Mouse (Mus musculus) stomach, embryonic 16.5 days (tissue): ENCODE data around the gene Fbxo2. TPM values are rescaled to one million over a fixed set of nuclear protein-coding genes. Genes with fewer than 3 reads are reported as not detected.
A peak's percentile ranks its signal among the peaks of the same experiment; 100 is the strongest.
"Not testable (repeated sequence)": the region's sequence is repeated elsewhere in the genome, so short reads cannot be mapped to it uniquely, and the experiment has no call there.

ENCODE experiments used
- ATAC-seq: fragments of 200-750 bp; cut with Nextera tagmentation; 2 replicates; pipeline ENCODE4 v1.8.0; 2017; ENCODE audit warnings: moderate number of reproducible peaks, moderate TSS enrichment; ENCODE audit not compliant: insufficient read depth, low FRiP score
- H3K27ac ChIP-seq: fragments of 300-500 bp; sonication (generic); 2 replicates; pipeline ENCODE4 v1.5.1; 2014; ENCODE audit warnings: low read length
- H3K27me3 ChIP-seq: fragments of 300-500 bp; sonication (generic); 2 replicates; pipeline ENCODE4 v1.6.1; 2014; ENCODE audit warnings: low read length, control low read depth, mixed read lengths; ENCODE audit not compliant: control insufficient read depth, insufficient read depth
- H3K36me3 ChIP-seq: fragments of 300-500 bp; sonication (generic); 2 replicates; pipeline ENCODE4 v1.6.1; 2014; ENCODE audit warnings: low read length; ENCODE audit not compliant: control insufficient read depth, insufficient read depth
- H3K4me1 ChIP-seq: fragments of 300-500 bp; sonication (generic); 2 replicates; pipeline ENCODE4 v1.6.1; 2014; ENCODE audit warnings: low read length, control low read depth, mixed read lengths; ENCODE audit not compliant: control insufficient read depth, insufficient read depth
- H3K4me2 ChIP-seq: fragments of 300-500 bp; sonication (generic); 2 replicates; pipeline ENCODE4 v1.6.1; 2014; ENCODE audit warnings: low read depth, low read length, mixed read lengths
- H3K4me3 ChIP-seq: fragments of 300-500 bp; sonication (generic); replicated peaks from 2 replicates; pipeline ENCODE4 v1.5.1; 2014; ENCODE audit warnings: mild to moderate bottlenecking, low read length
- H3K9ac ChIP-seq: fragments of 300-500 bp; sonication (generic); 2 replicates; pipeline ENCODE4 v1.6.1; 2014; ENCODE audit warnings: low read length
- H3K9me3 ChIP-seq: fragments of 300-500 bp; sonication (generic); replicated peaks from 2 replicates; pipeline ENCODE4 v1.6.1; 2016; ENCODE audit warnings: low read length, control low read depth; ENCODE audit not compliant: control insufficient read depth
- WGBS: fragments of 180-500 bp; shearing (Covaris S2); extraction: QIAGEN DNeasy Blood & Tissue Kit; methylation state at CpG from one replicate; pipeline ENCODE4 v1.1.7; 2014; 5-methylcytosine and 5-hydroxymethylcytosine counted together
- polyA plus RNA-seq: library from polyadenylated mRNA; unstranded; fragments of >200 nt; fragmentation: Nextera tagmentation; extraction: Ambion mirVana; gene quantifications from 2 replicates; pipeline ENCODE4 v1.2.1, GENCODE M21; 2015

The Fbxo2 gene
- 0.29 and 0.58 TPM in 2 replicates for polyA plus RNA-seq

DNA sequence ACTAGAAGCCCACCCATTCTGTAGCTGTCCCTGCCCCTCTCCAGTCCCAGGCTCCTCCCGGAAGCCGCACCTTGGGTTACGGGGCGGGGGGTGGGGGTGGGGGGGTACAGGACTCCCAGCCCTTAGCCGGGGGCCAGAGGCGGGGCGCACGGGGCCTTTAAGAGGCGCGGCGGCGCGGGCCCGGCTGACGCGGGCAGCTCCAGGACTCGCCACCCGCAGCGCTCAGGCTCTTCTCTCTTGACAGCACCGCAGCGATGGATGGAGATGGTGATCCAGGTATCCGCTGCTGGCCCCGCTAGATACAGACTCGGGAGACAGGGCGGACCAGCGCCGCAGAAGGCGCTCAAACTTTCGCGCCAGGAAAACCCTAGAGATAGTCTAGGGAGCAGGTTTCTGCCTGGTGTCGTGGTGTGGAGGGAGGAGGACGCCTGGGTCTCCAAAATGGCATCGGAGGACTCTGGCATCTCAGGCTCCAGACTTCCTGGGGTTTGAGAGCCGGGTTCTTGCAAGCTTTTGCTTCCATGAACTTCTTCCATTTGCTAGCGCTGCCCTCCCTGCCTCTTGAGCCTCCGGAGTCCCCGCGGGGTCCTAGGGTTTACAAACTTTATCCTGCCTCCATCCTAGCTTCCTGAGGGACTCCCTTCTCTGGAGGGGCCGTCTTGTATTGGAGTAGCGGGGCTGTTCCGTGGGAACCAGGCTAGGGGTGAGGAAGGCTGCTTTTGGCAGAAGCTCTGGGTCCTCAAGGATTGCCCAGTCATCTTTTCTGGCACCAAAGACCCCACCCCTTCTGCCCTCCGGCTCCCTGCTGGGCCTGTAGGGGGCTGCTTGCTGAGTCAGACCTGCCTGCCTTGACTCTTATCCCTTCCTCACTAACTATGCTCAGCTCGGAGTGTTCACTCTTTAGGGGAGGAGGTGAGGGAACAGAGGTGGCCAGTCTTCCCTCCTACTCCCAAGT is at the start of gene Fbxo2, which contains the start of gene Fbxo44:
Gene Fbxo2, plus strand, starts transcription at position 186 of the 955 bp plus-strand sequence.
Gene Fbxo44, minus strand, starts transcription at position 47 of the 955 bp plus-strand sequence.
- Histone ChIP-seq H3K36me3 (no peaks in the 10 kb centered on the region), H3K9me3 (no peaks in the 10 kb centered on the region), H3K27me3 (peaks cover 54% of the 10 kb centered on the region), H3K4me2 (peak within 1 kb of the TSS; percentile 99), H3K27ac (no peak within 1 kb of the TSS), H3K9ac (peak within 1 kb of the TSS; percentile 79), H3K4me1 (peaks cover 14% of the 10 kb centered on the region), H3K4me3 (peak within 1 kb of the TSS; percentile 65)
- ATAC-seq, result peak; percentile 59
- WGBS, result under 1% methylated on average over 43 of the region's 43 CpGs

- Histone ChIP-seq H3K4me1 (0 out of 2 replicates have a peak, but pooled peaks cover 4% of the 10 kb centered on the region), H3K36me3 (no peaks in the 10 kb centered on the region), H3K27me3 (peaks cover 2% of the 10 kb centered on the region; the same call in 1 of the 2 replicates), H3K4me2 (no peak overlapping the region), H3K27ac (no peak overlapping the region), H3K9ac (no peak overlapping the region), H3K9me3 (no peaks in the 10 kb centered on the region), H3K4me3 (no peak overlapping the region)
- WGBS, result 68% methylated on average over 12 of the region's 12 CpGs
- ATAC-seq, result no peak
Measured at GRCm38 (mm10) chr4:148112519-148112918, 47.9 kb upstream of the Fbxo2 start.

GRCm38 (mm10) chr4:148114758-148115391 is 45.5 kb upstream of the Fbxo2 start:
- Histone ChIP-seq H3K9ac (no peak overlapping the region), H3K36me3 (no peaks in the 10 kb centered on the region), H3K4me3 (no peak overlapping the region), H3K4me2 (0 out of 2 replicates have a peak overlapping the region, but pooled peaks have one; percentile 26), H3K4me1 (no peaks in the 10 kb centered on the region), H3K27me3 (no peaks in the 10 kb centered on the region), H3K27ac (no peak overlapping the region), H3K9me3 (no peaks in the 10 kb centered on the region)
- 4% methylated on average over 15 of the region's 15 CpGs for WGBS
- ATAC-seq, result peak; percentile 65; the same call in 1 of the 2 replicates

GRCm38 (mm10) chr4:148115467-148115866 is 45.0 kb upstream of the Fbxo2 start:
- Histone ChIP-seq H3K9ac (peak overlapping the region; percentile 57), H3K4me1 (no peaks in the 10 kb centered on the region), H3K36me3 (no peaks in the 10 kb centered on the region), H3K27me3 (no peaks in the 10 kb centered on the region), H3K4me3 (no peak overlapping the region), H3K27ac (no peak overlapping the region), H3K4me2 (peak overlapping the region; percentile 26; the same call in 1 of the 2 replicates), H3K9me3 (no peaks in the 10 kb centered on the region)
- ATAC-seq, result no peak
- WGBS, result 3% methylated on average over 15 of the region's 15 CpGs

DNA sequence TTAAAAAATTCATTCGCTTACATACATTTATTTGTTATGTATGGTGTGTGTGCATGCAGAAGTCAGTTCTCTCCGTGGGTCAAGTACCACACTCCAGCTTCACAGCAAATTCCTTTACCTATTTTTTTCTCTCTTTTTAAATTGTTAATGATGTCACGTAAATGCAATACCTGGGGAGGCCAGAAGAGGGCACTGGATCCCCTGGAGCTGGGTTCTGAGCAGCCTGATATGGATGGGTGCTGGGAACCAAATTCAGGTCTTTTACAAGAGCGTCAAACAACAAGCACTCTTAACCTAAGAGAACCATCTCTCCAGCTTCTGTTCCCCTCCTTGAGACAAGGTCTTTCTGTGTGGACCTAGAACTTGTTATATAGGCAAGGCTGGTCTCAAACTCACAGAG is 43.8 kb upstream of the Fbxo2 start:
- ATAC-seq, result no peak
- Histone ChIP-seq H3K9me3 (no peaks in the 10 kb centered on the region), H3K27me3 (no peaks in the 10 kb centered on the region), H3K9ac (no peak overlapping the region), H3K36me3 (no peaks in the 10 kb centered on the region), H3K4me1 (no peaks in the 10 kb centered on the region), H3K27ac (no peak overlapping the region), H3K4me3 (no peak overlapping the region), H3K4me2 (no peak overlapping the region)
- 78% methylated on average over 4 of the region's 4 CpGs for WGBS

GRCm38 (mm10) chr4:148117392-148117791 is 43.0 kb upstream of the Fbxo2 start:
- Histone ChIP-seq H3K4me3 (no peak overlapping the region), H3K9ac (no peak overlapping the region), H3K4me2 (no peak overlapping the region), H3K36me3 (no peaks in the 10 kb centered on the region), H3K27me3 (no peaks in the 10 kb centered on the region), H3K27ac (no peak overlapping the region), H3K4me1 (no peaks in the 10 kb centered on the region), H3K9me3 (no peaks in the 10 kb centered on the region)
- ATAC-seq, result no peak
- WGBS, result 75% methylated on average over 4 of the region's 4 CpGs

DNA sequence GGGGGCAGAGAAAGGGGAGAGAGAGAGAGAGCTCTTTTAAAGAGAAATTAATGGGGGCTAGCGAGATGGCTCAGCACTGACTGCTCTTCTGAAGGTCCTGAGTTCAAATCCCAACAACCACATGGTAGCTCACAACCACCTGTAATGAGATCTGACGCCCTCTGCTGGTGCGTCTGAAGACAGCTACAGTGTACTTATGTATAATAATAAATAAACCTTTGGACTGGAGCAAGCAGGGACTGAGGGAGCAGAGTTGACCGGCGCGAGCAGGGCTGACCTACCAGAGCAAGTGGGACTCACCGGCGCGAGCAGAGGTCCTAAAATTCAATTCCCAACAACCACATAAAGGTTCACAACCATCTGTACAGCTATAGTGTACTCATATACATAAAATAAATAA is 40.8 kb upstream of the Fbxo2 start:
- 83% methylated on average over 9 of the region's 9 CpGs for WGBS
- H3K9ac ChIP-seq, ATAC-seq, H3K27ac ChIP-seq, H3K4me3 ChIP-seq, H3K36me3 ChIP-seq, H3K4me1 ChIP-seq, H3K27me3 ChIP-seq, H3K4me2 ChIP-seq, H3K9me3 ChIP-seq: not testable (repeated sequence)

DNA sequence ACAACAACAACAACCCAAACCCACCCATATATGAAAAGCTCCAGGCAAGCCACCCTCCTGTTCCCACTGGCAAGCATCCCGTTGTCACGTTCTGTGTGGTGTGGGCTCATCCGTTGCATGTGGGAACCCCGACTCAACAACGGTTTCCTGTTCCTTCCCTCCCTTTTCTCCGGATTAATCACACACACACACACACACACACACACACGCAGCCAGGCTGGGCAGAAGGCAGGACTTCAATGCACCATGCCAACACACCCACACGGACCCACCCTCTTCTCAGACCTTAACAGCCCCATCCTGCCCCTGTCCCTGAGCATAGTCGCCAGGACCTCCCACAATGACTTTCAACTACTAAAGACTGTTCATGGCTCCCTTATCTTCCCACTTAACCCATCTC is 39.9 kb upstream of the Fbxo2 start:
- Histone ChIP-seq H3K4me2 (no peak overlapping the region), H3K4me1 (no peaks in the 10 kb centered on the region)
- WGBS, result 73% methylated on average over 9 of the region's 9 CpGs

DNA sequence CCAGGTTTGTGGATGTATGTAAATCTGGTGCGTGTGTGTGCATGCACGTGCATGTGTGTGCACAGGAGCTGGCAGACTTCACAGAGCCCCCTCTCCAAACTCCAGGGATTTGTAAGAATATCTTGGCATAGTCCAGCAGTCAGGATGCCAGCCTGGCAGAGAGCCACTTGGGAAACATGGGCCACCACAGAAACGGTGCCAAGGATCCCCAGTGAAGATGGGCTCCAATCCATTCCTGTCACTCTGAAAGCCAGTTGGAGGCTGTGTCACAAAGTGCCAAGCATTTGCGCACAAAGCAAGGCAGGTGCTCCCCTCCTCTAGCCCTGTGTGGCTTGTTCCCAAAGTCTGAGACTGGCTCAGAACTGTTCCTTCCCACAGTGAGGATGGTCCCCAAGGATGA is 39.1 kb upstream of the Fbxo2 start:
- no peak overlapping the region for H3K4me2 ChIP-seq
- 80% methylated on average over 4 of the region's 4 CpGs for WGBS
- no peak overlapping the region for H3K4me3 ChIP-seq
- H3K4me1 ChIP-seq, result no peaks in the 10 kb centered on the region
- no peaks in the 10 kb centered on the region for H3K9me3 ChIP-seq
- no peak overlapping the region for H3K9ac ChIP-seq
- no peaks in the 10 kb centered on the region for H3K27me3 ChIP-seq
- H3K36me3 ChIP-seq, result no peaks in the 10 kb centered on the region
- H3K27ac ChIP-seq, result no peak overlapping the region
- ATAC-seq, result no peak

More for the DNA sequence above, 39.9 kb upstream of the Fbxo2 start:
- Histone ChIP-seq H3K27me3 (no peaks in the 10 kb centered on the region), H3K9ac (no peak overlapping the region), H3K36me3 (no peaks in the 10 kb centered on the region), H3K9me3 (no peaks in the 10 kb centered on the region), H3K27ac (no peak overlapping the region), H3K4me3 (no peak overlapping the region)
- ATAC-seq, result no peak
